Mouse (Mus musculus) thymus, adult 18-20 months (tissue): ENCODE measurements around the gene Fst.

ENCODE experiments used
- DNase-seq, 2 experiments: peaks; one replicate each; pipeline ENCODE4 v3.0.0; 2022; ENCODE audit warnings: mixed read lengths in 2 of 2

Gene Fst

GRCm38 (mm10) chr13:114412326-114412725 is 46.4 kb downstream of the Fst start:
- DNase-seq: no peak

GRCm38 (mm10) chr13:114406866-114407265 is 51.9 kb downstream of the Fst start:
- DNase-seq: no peak

- DNase-seq: no peak
These were observed 52.3 kb downstream of the Fst start for GRCm38 (mm10) chr13:114406424-114406823.

GRCm38 (mm10) chr13:114405100-114405715 is 53.5 kb downstream of the Fst start:
- no peak for DNase-seq
